Mouse (Mus musculus): ENCODE measurements at regions not wholly inside any gene's neighbourhood (a gene's known extent, or its start where the extent isn't known, plus 50 kb on each side); places are given as distances from the start of the nearest gene placed in this dataset.

- peak; percentile 9 for DNase-seq
These were observed 77.9 kb upstream of the Grem2 start for GRCm38 (mm10) chr1:174999265-175000200.

- no peak for DNase-seq
These were observed 70.9 kb upstream of the Grem2 start for GRCm38 (mm10) chr1:174992520-174992919.

DNA sequence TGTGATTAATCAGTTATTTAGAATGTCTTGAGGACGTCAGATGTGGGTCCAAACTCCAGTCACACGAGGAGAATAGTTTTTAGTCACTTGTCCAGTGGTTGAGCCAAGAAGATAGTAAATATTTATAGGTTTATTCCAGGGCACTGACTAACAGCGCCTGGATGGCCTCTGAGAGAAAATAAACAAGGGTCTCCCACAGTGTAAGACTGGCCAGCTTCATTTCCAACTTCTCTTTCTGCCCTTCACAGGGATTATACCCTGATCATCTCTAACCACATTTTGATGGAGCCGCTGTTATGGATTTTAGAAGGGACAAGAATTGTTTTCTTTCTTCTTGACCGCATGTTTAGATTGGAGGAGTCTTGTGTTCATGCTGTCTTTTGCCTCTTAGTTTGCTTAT is 67.0 kb upstream of the Grem2 start:
- DNase-seq: no peak

- DNase-seq: no peak
These were observed 50.3 kb upstream of the Grem2 start for GRCm38 (mm10) chr1:174971895-174972294.

Measured in gastrocnemius, postnatal 25 days (tissue).